Mouse (Mus musculus): Measurements from ENCODE around the gene Gpn2. TPM values are rescaled to one million over a fixed set of nuclear protein-coding genes. Genes with fewer than 3 reads are reported as not detected.

The Gpn2 gene
- polyA plus RNA-seq (2012; ENCODE audit: low replicate concordance) = 41.9 and 70.4 TPM in 2 replicates

DNA sequence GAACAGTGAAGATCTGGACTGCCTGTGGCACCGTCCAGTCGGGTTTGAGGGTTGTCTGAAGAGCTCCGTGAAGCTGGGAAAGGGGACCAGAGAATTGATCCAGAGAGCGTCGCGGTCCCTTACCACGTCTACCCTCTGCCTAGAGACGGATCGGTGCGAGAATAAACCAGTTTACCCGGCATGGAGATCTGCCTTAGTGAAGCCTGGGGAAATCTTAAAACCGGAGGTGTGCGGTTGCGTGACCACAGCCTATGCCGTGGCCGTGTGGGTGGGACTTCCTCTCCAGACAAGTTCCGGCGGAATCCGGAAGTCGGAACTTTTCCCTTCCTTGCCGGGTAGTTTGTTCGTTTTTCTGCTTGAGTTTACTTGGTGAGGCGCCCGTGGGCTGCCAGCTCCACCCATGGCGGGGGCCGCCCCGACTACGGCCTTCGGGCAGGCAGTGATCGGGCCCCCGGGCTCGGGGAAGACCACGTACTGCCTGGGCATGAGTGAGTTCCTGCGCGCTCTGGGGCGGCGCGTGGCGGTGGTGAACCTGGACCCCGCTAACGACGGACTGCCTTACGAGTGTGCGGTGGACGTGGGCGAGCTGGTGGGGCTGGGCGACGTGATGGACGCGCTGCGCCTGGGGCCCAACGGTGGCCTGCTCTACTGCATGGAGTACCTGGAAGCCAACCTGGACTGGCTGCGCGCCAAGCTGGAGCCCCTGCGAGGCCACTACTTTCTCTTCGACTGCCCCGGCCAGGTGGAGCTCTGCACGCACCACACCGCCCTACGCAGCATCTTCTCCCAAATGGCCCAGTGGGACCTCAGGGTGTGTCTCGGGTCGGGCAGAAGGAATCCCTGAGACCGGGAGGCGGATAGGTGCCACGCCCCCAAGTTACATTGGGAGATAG lies at the start of gene Gpn2:
Gene Gpn2, plus strand, starts transcription at position 304 of the 893 bp plus-strand sequence.

DNA sequence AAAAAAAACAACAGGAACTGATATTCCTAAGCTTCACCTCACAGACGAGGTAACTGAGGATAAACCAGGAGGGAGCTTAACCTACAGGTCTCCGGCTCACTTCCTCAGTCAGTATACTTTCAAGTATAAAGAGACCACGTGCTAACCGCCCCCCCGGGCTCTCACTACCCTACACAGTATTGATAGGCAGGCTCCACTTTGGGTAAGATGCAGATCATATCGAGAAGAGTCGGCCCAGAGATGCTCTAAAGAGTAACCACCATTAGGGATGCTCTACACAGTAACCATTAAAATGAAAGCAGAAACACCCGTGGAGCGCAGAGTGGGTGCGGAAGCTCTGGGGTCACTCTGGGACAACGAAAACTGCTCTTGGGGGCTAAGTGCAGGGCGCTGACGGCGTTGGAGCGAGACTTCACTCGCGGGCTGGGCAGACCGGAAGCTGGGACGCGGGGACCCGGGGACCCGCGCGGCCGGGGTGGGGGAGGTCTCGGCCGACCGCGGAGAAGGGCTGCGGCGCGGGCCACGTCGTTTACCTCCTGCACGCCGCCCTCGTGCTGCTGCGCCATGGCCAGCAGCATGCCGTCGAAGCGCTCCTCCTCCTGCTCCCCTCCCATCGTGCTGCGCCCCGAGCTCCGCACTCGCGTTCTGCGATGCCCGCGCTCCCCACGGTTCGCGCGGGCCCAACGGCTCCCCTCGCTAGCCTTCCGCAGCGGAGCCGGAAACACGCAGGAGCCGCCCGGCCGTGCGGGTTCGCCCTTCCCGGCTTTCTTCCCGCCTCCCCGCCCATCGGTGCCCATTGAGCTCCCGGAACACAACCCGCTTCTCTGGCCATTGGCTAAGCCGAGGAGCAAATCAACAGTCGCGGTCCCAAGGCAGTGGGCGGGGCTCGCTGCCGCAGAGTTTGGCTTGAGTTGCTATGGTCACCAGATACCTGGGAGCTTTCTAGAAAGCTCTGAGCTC lies 38.6 kb upstream of the Gpn2 start, which contains the start of gene Nudc:
Gene Nudc, minus strand, starts transcription at position 725 of the 960 bp plus-strand sequence.

DNA sequence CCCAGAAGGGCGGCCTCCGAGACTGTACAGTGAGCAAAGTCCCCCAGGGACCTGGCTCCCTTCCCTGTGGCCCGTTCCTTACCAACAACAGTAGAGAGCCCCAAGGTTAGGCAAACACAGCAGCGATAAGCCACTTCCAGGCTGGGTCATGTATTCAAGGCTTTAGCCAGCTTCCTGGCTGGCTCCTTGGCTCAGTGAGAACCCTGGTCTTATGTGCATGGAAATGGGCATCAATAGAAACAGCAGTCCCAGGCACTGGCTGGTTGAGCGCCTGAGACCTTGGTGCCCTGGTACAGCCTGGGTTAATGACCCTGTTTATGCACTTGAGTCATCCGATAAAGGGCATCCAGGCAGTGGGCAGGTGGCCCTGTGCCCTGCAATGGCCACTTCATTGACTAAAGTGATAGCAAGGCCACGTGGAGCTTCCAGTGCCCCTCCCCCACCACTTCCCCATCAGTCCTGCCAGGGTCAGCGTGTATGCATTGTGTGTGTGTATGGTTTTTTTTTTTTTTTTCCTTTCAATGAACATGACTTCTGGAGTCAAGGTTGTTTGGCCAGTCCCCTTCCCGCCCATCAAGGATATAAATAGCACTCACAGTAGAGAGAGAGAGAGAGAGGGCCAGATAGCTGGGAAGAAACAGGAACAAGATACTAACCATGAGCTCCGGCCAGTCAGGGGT lies 31.3 kb upstream of the Gpn2 start, which contains the start of gene Nr0b2:
Gene Nr0b2, plus strand, starts transcription at position 609 of the 680 bp plus-strand sequence.

DNA sequence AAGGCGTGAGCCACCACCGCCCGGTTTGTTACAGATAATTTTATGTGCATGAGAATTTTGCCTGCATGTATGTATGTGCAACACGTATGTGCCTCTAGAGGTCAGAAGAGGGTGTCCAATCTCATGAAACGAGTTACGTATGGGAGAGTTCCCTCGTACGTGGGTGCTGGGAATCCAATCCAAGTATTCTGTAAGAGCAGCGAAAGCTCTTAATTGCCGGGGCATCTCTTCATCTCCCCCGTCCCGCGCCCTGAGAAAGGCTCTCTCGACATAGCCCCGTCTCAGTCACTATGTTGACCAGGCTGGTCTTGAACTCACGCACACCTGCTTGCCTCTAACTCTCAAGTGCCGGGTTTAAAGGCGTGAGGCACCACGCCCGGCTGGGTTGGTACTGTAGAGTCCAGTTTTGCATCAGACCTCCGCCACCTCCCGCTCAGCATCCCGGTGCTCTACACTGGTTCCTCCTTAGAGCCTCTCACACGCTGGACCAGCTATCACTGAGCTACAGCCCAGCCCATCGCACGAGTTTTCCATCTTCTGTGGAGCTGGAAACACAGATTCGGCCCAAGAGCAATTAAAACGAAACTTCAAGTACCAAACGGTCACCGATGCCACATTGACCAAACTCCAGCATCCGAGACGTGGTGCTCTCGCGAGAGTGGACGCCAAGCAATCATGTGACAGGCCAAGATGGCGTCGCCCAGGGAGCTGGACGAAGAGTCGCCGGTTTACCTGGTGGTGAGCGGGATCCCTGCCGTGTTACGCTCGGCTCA lies 9.9 kb upstream of the Gpn2 start, which contains the start of gene Gpatch3:
Gene Gpatch3, plus strand, starts transcription at position 676 of the 773 bp plus-strand sequence.

DNA sequence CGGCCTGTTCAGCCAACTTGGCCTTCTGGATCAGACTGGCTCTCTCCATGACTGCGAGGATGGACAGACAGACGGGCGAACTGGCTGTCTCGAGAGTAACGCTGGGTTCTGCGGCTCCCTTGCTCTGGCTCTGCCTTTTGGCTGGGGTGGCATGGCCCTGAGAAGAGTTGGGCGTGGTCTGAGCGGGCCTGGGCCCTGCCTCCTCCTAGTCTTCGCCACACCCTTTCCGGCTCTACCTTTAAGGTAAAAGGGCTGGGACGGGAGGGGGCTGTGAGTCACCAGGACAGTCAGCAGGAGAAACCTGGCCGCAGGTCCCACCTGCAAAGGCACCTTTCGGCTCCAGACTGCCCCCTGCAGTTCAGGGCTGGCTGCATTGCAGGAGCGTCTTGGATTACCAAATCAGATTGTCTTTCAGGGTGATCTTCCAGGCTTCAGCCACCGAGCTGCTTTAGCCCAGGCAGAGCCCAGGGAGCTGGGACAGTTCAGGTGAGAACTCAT lies 17.6 kb downstream of the Gpn2 start, which contains the start of gene Sfn:
Gene Sfn, minus strand, starts transcription at position 448 of the 498 bp plus-strand sequence.

Other genes starting within 250 kb of the Gpn2 start
- gene Wdtc1, start 230.9 kb upstream of the Gpn2 start, polyA plus RNA-seq (2012; ENCODE audit: low replicate concordance) = 117 and 160 TPM in 2 replicates
- 70.0 and 77.3 TPM in 2 replicates for gene Slc9a1, start 214.7 kb upstream of the Gpn2 start, polyA plus RNA-seq (2012; ENCODE audit: low replicate concordance)
- gene Tent5b, start 104.2 kb upstream of the Gpn2 start, polyA plus RNA-seq (2012; ENCODE audit: low replicate concordance) = 0.13 and 0.15 TPM in 2 replicates
- gene Trnp1, start 85.8 kb upstream of the Gpn2 start, polyA plus RNA-seq (2012; ENCODE audit: low replicate concordance) = 0.28 and 0.34 TPM in 2 replicates
- gene Kdf1, start 65.4 kb upstream of the Gpn2 start, polyA plus RNA-seq (2012; ENCODE audit: low replicate concordance) = 0.30 and 1.2 TPM in 2 replicates
- gene Nudc, start 38.4 kb upstream of the Gpn2 start, polyA plus RNA-seq (2012; ENCODE audit: low replicate concordance) = 165 and 264 TPM in 2 replicates
- 0.52 and 0.95 TPM in 2 replicates for gene Nr0b2, start 31.0 kb upstream of the Gpn2 start, polyA plus RNA-seq (2012; ENCODE audit: low replicate concordance)
- 9.5 and 9.9 TPM in 2 replicates for gene Gpatch3, start 9.6 kb upstream of the Gpn2 start, polyA plus RNA-seq (2012; ENCODE audit: low replicate concordance)
- 7.2 and 9.9 TPM in 2 replicates for gene Sfn, start 17.8 kb downstream of the Gpn2 start, polyA plus RNA-seq (2012; ENCODE audit: low replicate concordance)
- gene Zdhhc18, start 65.8 kb downstream of the Gpn2 start, polyA plus RNA-seq (2012; ENCODE audit: low replicate concordance) = 85.1 and 90.5 TPM in 2 replicates
- 14.1 and 14.3 TPM in 2 replicates for gene Pigv, start 88.3 kb downstream of the Gpn2 start, polyA plus RNA-seq (2012; ENCODE audit: low replicate concordance)
- gene Arid1a, start 172.4 kb downstream of the Gpn2 start, polyA plus RNA-seq (2012; ENCODE audit: low replicate concordance) = 95.3 and 252 TPM in 2 replicates